Mouse (Mus musculus) thymus, adult 18-20 months (tissue): Measurements from ENCODE around the gene Gtpbp10.

ENCODE experiments used
- DNase-seq, 2 experiments: peaks; one replicate each; pipeline ENCODE4 v3.0.0; 2022; ENCODE audit warnings: mixed read lengths in 2 of 2

The Gtpbp10 gene

DNA sequence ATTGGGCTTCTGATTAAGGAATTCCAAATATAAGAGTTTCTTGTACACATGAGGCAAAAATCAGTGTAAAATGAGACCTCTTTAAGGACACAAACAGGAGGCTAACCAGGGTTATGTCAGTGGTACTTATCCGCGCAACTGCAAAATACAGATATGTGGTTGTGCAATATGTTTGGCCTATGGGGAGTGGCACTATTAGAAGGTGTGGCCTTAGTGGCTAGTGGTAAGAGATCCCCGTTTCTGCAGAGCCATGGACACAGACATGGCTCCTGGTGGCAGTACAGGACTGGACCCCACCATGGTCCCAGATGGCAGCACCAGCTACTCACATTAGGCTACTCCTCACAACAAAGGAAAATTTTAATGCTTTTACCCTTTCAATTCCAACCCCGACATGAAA is 64.3 kb downstream of the Gtpbp10 start:
- no peak for DNase-seq

DNA sequence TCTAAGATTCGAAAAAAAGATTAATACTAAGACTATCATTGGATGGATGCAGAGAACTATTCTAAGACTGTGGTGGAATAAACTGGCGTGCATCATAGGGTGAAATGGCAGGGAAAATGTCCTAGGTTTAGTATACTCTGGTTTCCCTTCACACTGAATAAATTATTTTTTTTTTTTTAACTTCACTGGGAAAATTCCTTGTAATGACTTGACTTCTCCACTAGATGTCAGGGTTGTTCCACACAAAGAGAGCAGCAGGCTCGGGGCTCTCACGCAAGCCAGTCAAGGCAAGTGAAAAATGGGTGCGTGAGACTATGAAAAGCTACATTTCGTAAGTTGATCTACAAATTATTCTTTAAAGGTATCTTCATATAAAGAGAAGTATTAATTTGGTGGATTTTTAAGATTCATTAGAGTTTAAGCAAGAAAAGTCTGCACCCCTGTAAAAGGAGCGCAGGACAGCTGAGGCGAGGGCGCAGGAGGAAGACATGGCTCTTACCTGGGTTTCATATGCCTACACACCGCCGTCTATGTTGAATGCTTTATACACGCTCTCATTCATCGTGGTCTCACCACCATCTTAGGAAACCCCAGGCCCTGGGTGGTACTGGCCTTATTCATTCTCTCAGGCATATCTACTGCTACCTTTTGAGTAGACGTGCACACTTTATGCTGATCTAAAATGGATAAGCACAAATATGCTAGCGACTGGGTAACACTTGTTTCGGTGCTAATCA is 64.9 kb downstream of the Gtpbp10 start:
- no peak for DNase-seq

DNA sequence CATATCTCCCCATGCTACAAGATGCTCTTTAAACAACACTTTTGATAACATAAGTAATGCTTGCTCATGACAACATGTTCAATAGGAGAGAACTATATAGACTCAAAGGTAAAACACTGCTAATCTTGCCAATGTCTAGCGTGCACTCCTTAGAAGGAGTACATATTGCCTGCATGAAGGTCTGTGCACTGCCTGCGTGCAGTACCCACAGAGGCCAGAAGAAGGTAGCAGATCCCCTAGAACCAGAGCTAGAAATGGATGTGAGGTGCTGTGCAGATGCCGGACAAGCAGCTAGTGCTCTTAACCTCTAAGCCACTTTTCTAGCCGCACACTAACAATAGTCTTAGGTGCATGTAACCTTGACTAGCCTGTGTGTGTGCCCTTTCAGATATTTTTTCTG is 67.2 kb downstream of the Gtpbp10 start:
- no peak for DNase-seq
